Mouse (Mus musculus) spleen, adult 2 months (tissue): ENCODE data around the gene Acta1.

Experiments used
- CTCF ChIP-seq: fragments of 200-500 bp; IDR thresholded peaks from 2 replicates; pipeline ENCODE4 v1.5.1; 2011; ENCODE audit warnings: mild to moderate bottlenecking, inconsistent platforms; ENCODE audit not compliant: insufficient read depth, insufficient read length, insufficient replicate concordance; ENCODE audit errors: extremely low read depth
- POLR2A ChIP-seq: fragments of 200-500 bp; IDR thresholded peaks from 2 replicates; pipeline ENCODE4 v1.6.1; 2011; ENCODE audit warnings: low read depth, low read length, inconsistent platforms

DNA sequence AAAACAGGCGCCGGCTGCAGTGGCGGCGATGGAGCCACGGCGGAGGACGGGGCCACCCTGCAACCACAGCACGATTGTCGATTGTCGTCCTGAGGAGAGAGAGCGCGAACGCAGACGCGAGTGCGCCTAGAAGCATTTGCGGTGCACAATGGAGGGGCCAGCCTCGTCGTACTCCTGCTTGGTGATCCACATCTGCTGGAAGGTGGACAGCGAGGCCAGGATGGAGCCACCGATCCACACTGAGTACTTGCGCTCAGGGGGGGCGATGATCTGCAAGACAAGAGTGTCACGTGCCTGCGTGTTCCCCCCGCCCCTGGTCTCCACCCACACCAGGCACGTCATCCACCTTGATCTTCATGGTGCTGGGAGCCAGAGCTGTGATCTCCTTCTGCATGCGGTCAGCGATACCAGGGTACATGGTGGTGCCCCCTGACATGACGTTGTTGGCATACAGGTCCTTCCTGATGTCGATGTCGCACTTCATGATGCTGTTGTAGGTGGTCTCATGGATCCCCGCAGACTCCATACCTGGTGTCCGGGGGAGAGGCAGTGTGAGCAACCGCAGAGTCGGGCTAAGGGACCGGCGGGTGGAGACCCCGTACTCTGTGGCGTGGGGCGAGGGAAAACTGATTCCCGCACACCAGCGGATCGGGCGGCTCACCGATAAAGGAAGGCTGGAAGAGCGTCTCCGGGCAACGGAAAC is 2.5 kb downstream of the Acta1 start:
- TF ChIP-seq CTCF (no peak), POLR2A (no peak)
